Mouse (Mus musculus): ENCODE results near the gene Tac4. TPM values are rescaled to one million over a fixed set of nuclear protein-coding genes. Genes with fewer than 3 reads are reported as not detected.
A peak's percentile ranks its signal among the peaks of the same experiment; 100 is the strongest.

Gene Tac4
- polyA plus RNA-seq, 1 experiment from 2014 or later, result not detected

DNA sequence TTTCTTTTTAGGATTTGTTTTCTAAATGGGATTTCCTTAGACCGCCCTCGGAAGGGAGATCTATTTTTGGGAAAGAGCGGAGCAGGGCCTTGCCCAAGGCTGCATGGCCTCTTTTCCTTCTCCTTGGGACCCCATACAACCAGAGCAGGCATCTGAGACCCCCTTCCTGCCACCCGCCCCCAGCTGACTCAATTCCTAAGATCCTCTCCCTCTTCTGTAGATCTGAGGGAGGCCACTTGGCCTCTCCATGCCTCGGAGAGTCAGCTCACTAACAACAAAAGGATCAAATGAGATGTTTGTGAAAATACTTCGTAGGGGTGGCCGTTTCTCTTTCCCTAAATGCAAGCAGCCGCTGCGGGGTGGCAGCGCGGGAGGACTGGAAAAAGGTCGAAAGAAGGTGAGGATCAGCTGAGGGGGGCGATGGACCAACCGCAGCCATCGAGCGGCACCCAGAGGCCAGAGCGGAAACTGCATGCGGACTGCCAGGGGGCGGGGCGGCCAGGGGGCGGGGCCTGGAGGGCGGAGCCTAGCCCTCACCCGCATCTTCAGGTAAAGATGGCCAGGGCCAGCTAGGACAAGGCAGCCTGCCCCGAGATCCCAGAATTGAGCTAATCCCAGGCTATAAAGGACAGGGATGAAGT lies 29.5 kb upstream of the Tac4 start:
- Histone ChIP-seq H3K4me2 (ENCODE audit: low read depth, low read length) (peak overlapping the region; percentile 61), H3K36me3 (ENCODE audit: control insufficient read depth, insufficient read depth) (no peaks in the 10 kb centered on the region), H3K9me3 (replicated peaks; ENCODE audit: control insufficient read depth, low read length) (no peaks in the 10 kb centered on the region), H3K27me3 (ENCODE audit: control insufficient read depth, insufficient read depth, low read length) (0 out of 2 replicates have a peak, but pooled peaks cover 2% of the 10 kb centered on the region), H3K4me1 (ENCODE audit: control insufficient read depth, insufficient read depth, low read length) (peaks cover 3% of the 10 kb centered on the region; the same call in 1 of the 2 replicates), H3K27ac (ENCODE audit: low read length) (no peak overlapping the region), H3K9ac (ENCODE audit: low read length) (peak overlapping the region; percentile 50; the same call in 1 of the 2 replicates), H3K4me3 (ENCODE audit: low read length) (peak overlapping the region; percentile 33)
- ATAC-seq (replicated peaks; ENCODE audit: extremely low read depth, insufficient read depth, low FRiP score), result peak; percentile 42; the same call in 1 of the 2 replicates
- WGBS, result 13% methylated on average over 22 of the region's 24 CpGs

DNA sequence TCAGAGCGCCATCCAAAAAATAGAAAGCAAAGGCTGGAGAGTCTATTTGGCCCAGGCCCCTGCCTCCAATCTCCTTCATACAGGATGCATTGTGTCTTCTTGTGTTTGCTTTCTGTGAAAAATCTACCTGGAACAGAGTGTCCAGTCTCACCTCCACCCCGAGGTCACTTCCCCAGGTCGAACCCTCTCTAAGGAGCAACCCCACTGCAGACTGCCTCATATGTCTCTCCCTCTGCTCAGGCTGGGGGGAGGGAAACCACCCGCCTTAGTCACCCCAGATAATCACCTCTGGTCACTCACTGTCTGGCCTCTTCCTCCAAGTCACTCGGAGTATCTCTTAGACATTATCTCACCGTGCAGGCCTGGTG lies 29.0 kb upstream of the Tac4 start:
- ATAC-seq (replicated peaks; ENCODE audit: extremely low read depth, insufficient read depth, low FRiP score), result no peak
- WGBS, result 25% methylated on average over 6 of the region's 6 CpGs

DNA sequence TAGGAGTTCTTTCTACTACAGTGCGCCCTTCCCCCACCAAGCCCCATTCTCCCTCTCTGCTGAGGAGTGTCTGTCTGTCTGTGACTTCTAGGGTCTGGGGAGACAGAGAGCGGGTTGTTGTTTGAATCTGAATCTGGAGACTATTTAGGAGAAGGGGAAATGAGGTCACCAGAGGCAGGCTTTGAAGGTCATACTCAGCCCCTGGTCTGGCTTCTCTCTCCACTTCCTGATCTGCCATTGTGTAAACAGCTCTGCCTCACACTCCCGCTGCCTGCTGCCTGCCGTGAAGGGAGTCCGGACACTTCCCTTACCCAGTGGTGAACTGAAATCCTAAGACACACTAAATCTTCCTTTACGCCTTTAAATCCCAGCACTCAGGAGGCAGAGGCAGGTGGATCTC lies 22.9 kb upstream of the Tac4 start:
- no peak for ATAC-seq (replicated peaks; ENCODE audit: extremely low read depth, insufficient read depth, low FRiP score)
- H3K9me3 ChIP-seq (replicated peaks; ENCODE audit: control insufficient read depth, low read length), result no peaks in the 10 kb centered on the region
- H3K27ac ChIP-seq (ENCODE audit: low read length), result no peak overlapping the region
- H3K4me2 ChIP-seq (ENCODE audit: low read depth, low read length), result no peak overlapping the region
- no peaks in the 10 kb centered on the region for H3K4me1 ChIP-seq (ENCODE audit: control insufficient read depth, insufficient read depth, low read length)
- no peak overlapping the region for H3K9ac ChIP-seq (ENCODE audit: low read length)
- H3K27me3 ChIP-seq (ENCODE audit: control insufficient read depth, insufficient read depth, low read length), result 0 out of 2 replicates have a peak, but pooled peaks cover 3% of the 10 kb centered on the region
- H3K4me3 ChIP-seq (ENCODE audit: low read length), result no peak overlapping the region
- 56% methylated on average over 6 of the region's 6 CpGs for WGBS
- H3K36me3 ChIP-seq (ENCODE audit: control insufficient read depth, insufficient read depth), result no peaks in the 10 kb centered on the region

More for the DNA sequence above, 29.0 kb upstream of the Tac4 start:
- no peak overlapping the region for H3K27ac ChIP-seq (ENCODE audit: low read length)
- 0 out of 2 replicates have a peak, but pooled peaks cover 2% of the 10 kb centered on the region for H3K27me3 ChIP-seq (ENCODE audit: control insufficient read depth, insufficient read depth, low read length)
- no peak overlapping the region for H3K4me3 ChIP-seq (ENCODE audit: low read length)
- H3K4me2 ChIP-seq (ENCODE audit: low read depth, low read length), result peak overlapping the region; percentile 61; the same call in 1 of the 2 replicates
- H3K36me3 ChIP-seq (ENCODE audit: control insufficient read depth, insufficient read depth), result no peaks in the 10 kb centered on the region
- peaks cover 3% of the 10 kb centered on the region; the same call in 1 of the 2 replicates for H3K4me1 ChIP-seq (ENCODE audit: control insufficient read depth, insufficient read depth, low read length)
- no peaks in the 10 kb centered on the region for H3K9me3 ChIP-seq (replicated peaks; ENCODE audit: control insufficient read depth, low read length)
- H3K9ac ChIP-seq (ENCODE audit: low read length), result no peak overlapping the region

DNA sequence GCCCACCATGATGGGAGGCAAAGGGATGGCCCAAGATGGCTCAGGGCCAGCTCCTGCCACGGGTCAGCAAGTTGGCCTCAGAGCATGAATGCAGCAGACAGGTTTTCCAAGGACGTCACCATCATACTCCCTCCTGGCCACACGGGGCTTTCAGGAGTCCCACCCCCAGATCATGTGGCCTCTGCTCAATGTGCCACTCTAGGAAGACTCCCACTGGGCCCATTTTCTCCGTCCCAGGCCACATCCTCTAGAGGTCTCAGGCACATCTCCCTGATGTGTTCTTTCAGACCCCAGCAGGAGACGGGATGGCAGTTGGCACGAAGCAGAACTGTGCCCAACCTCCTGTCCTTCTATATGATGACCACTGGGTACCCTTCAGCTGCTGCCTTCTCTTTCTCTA lies 18.7 kb upstream of the Tac4 start:
- Histone ChIP-seq H3K4me3 (ENCODE audit: low read length) (no peak overlapping the region), H3K36me3 (ENCODE audit: control insufficient read depth, insufficient read depth) (no peaks in the 10 kb centered on the region), H3K27me3 (ENCODE audit: control insufficient read depth, insufficient read depth, low read length) (no peaks in the 10 kb centered on the region), H3K4me2 (ENCODE audit: low read depth, low read length) (no peak overlapping the region), H3K4me1 (ENCODE audit: control insufficient read depth, insufficient read depth, low read length) (no peaks in the 10 kb centered on the region), H3K9me3 (replicated peaks; ENCODE audit: control insufficient read depth, low read length) (no peaks in the 10 kb centered on the region), H3K9ac (ENCODE audit: low read length) (no peak overlapping the region), H3K27ac (ENCODE audit: low read length) (no peak overlapping the region)
- no peak for ATAC-seq (replicated peaks; ENCODE audit: extremely low read depth, insufficient read depth, low FRiP score)
- 60% methylated on average over 6 of the region's 6 CpGs for WGBS

DNA sequence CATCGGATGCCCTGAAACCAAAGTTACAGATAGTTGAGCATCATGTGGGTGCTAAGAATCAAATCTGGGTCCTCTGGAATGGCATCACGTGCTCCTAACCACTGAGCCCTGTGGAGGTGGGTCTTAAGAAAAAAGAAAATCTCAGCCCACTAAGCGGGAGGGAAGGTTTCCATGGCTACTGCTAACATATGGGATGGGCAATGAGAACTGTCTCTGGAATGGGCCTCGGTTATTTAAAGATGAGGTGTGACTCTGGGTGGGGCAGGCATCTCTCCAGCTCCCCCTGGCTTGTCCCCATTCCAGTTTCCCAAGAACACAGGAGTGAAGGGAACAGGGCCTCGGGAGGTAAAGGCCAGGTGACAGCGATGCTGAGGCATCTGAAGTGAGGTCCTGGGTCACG lies 15.9 kb upstream of the Tac4 start:
- ATAC-seq (replicated peaks; ENCODE audit: extremely low read depth, insufficient read depth, low FRiP score), result no peak
- H3K4me2 ChIP-seq (ENCODE audit: low read depth, low read length), result no peak overlapping the region
- H3K9me3 ChIP-seq (replicated peaks; ENCODE audit: control insufficient read depth, low read length), result no peaks in the 10 kb centered on the region; the same call in 1 of the 2 replicates
- WGBS, result 75% methylated on average over 7 of the region's 7 CpGs
- H3K27me3 ChIP-seq (ENCODE audit: control insufficient read depth, insufficient read depth, low read length), result no peaks in the 10 kb centered on the region
- H3K4me3 ChIP-seq (ENCODE audit: low read length), result no peak overlapping the region
- peaks cover 5% of the 10 kb centered on the region for H3K4me1 ChIP-seq (ENCODE audit: control insufficient read depth, insufficient read depth, low read length)
- H3K36me3 ChIP-seq (ENCODE audit: control insufficient read depth, insufficient read depth), result no peaks in the 10 kb centered on the region
- no peak overlapping the region for H3K9ac ChIP-seq (ENCODE audit: low read length)
- H3K27ac ChIP-seq (ENCODE audit: low read length), result no peak overlapping the region

DNA sequence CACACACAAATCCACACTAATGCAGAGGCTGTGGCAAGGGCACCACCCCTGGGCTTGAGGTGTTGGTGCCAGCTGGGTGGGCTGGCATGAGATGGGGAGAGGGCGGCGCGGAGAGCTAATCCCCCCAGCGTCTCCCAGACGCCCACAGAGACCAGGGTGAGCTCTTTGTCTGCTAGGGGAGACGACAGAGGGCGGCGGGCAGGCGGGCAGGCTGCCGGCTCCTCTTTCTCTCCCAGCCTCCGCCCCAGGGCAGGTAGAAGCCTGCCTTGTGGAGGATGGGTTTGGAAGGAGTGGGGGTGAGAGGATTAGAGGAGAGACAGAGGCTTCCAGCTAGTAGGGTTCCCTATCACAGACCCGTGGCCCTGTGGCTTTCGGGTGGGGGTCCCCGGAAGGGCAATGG lies 14.3 kb upstream of the Tac4 start:
- Histone ChIP-seq H3K4me1 (ENCODE audit: control insufficient read depth, insufficient read depth, low read length) (peaks cover 10% of the 10 kb centered on the region), H3K9me3 (replicated peaks; ENCODE audit: control insufficient read depth, low read length) (no peaks in the 10 kb centered on the region; the same call in 1 of the 2 replicates), H3K27me3 (ENCODE audit: control insufficient read depth, insufficient read depth, low read length) (no peaks in the 10 kb centered on the region), H3K9ac (ENCODE audit: low read length) (no peak overlapping the region), H3K36me3 (ENCODE audit: control insufficient read depth, insufficient read depth) (no peaks in the 10 kb centered on the region), H3K4me3 (ENCODE audit: low read length) (no peak overlapping the region), H3K27ac (ENCODE audit: low read length) (no peak overlapping the region), H3K4me2 (ENCODE audit: low read depth, low read length) (no peak overlapping the region)
- 66% methylated on average over 14 of the region's 14 CpGs for WGBS
- no peak for ATAC-seq (replicated peaks; ENCODE audit: extremely low read depth, insufficient read depth, low FRiP score)

DNA sequence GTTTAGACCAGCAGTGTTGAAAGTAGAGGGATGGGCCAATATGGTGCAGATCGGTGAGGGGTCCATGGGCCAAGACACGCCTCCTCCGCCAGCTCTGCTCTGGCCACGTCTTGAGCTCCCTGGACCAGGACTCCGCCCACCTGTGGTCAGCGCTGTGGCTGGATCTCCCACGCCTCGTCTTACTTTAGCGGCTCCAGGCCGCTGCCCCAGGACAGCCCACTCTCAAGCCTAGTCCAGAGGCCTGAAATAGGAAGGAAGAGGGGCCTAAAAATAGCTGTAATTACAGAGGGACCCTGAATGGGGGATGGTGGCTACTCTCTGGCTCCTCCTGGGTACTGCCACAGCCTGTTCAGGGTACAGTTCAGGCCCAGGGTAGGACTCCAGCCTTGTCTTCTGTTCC lies 11.2 kb upstream of the Tac4 start:
- no peak overlapping the region for H3K4me3 ChIP-seq (ENCODE audit: low read length)
- no peaks in the 10 kb centered on the region for H3K27me3 ChIP-seq (ENCODE audit: control insufficient read depth, insufficient read depth, low read length)
- no peaks in the 10 kb centered on the region; the same call in 1 of the 2 replicates for H3K9me3 ChIP-seq (replicated peaks; ENCODE audit: control insufficient read depth, low read length)
- WGBS, result 15% methylated on average over 10 of the region's 10 CpGs
- H3K4me1 ChIP-seq (ENCODE audit: control insufficient read depth, insufficient read depth, low read length), result peaks cover 10% of the 10 kb centered on the region
- peak; percentile 45 for ATAC-seq (replicated peaks; ENCODE audit: extremely low read depth, insufficient read depth, low FRiP score)
- H3K36me3 ChIP-seq (ENCODE audit: control insufficient read depth, insufficient read depth), result no peaks in the 10 kb centered on the region
- H3K4me2 ChIP-seq (ENCODE audit: low read depth, low read length), result peak overlapping the region; percentile 4; the same call in 1 of the 2 replicates
- no peak overlapping the region for H3K9ac ChIP-seq (ENCODE audit: low read length)
- no peak overlapping the region for H3K27ac ChIP-seq (ENCODE audit: low read length)

DNA sequence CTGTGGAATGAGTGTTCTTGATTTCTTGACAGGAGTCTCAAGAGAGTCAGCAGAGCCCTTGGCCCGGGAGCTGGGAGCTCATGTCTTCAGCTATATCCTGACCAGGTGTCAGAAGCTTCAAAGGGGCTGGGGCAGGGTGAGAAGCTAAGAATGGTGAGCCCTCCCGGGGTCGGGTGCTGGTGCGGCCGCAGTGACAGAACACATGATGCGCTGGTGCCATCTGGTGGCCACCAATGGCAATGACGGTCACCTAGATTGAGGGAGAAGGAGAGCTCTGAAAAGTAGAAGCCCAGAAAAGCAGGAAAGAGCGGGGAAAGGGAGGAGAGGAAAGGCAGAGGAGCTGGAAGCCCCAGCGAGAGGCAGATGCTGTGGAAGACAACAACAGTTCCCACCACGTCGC lies 10.0 kb upstream of the Tac4 start:
- Histone ChIP-seq H3K4me3 (ENCODE audit: low read length) (no peak overlapping the region), H3K27ac (ENCODE audit: low read length) (no peak overlapping the region), H3K36me3 (ENCODE audit: control insufficient read depth, insufficient read depth) (no peaks in the 10 kb centered on the region), H3K9ac (ENCODE audit: low read length) (no peak overlapping the region), H3K4me1 (ENCODE audit: control insufficient read depth, insufficient read depth, low read length) (peaks cover 10% of the 10 kb centered on the region), H3K9me3 (replicated peaks; ENCODE audit: control insufficient read depth, low read length) (no peaks in the 10 kb centered on the region; the same call in 1 of the 2 replicates), H3K4me2 (ENCODE audit: low read depth, low read length) (no peak overlapping the region), H3K27me3 (ENCODE audit: control insufficient read depth, insufficient read depth, low read length) (no peaks in the 10 kb centered on the region)
- no peak for ATAC-seq (replicated peaks; ENCODE audit: extremely low read depth, insufficient read depth, low FRiP score)
- 4% methylated on average over 11 of the region's 11 CpGs for WGBS

DNA sequence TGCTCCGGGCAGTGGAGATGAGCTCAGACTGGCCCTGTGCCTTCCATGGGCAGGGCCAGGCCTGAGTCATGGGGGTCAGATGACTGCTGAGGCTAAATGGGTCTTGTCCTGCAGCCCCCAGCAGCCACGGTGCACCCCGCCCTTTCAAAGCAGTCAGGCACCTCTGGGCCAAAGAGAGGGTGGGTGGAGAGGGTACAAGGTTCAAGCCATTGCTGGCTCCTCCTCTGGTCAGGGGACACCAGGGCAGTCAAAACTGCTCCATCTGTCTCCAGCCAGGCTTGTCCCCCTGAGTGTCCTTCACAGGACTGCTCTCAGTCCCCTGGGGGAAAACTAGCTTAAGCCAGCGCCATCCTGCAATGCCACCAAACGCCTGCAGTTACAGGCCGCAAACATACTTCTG lies 9.2 kb upstream of the Tac4 start:
- Histone ChIP-seq H3K4me3 (ENCODE audit: low read length) (no peak overlapping the region), H3K9me3 (replicated peaks; ENCODE audit: control insufficient read depth, low read length) (no peaks in the 10 kb centered on the region; the same call in 1 of the 2 replicates), H3K9ac (ENCODE audit: low read length) (no peak overlapping the region), H3K36me3 (ENCODE audit: control insufficient read depth, insufficient read depth) (no peaks in the 10 kb centered on the region), H3K27ac (ENCODE audit: low read length) (no peak overlapping the region), H3K4me1 (ENCODE audit: control insufficient read depth, insufficient read depth, low read length) (peaks cover 10% of the 10 kb centered on the region), H3K27me3 (ENCODE audit: control insufficient read depth, insufficient read depth, low read length) (no peaks in the 10 kb centered on the region), H3K4me2 (ENCODE audit: low read depth, low read length) (no peak overlapping the region)
- no peak for ATAC-seq (replicated peaks; ENCODE audit: extremely low read depth, insufficient read depth, low FRiP score)
- 77% methylated on average over 6 of the region's 6 CpGs for WGBS

Data from heart, embryonic 16.5 days (tissue).